Mouse (Mus musculus): ENCODE measurements around the gene Sacm1l.

Gene Sacm1l

DNA sequence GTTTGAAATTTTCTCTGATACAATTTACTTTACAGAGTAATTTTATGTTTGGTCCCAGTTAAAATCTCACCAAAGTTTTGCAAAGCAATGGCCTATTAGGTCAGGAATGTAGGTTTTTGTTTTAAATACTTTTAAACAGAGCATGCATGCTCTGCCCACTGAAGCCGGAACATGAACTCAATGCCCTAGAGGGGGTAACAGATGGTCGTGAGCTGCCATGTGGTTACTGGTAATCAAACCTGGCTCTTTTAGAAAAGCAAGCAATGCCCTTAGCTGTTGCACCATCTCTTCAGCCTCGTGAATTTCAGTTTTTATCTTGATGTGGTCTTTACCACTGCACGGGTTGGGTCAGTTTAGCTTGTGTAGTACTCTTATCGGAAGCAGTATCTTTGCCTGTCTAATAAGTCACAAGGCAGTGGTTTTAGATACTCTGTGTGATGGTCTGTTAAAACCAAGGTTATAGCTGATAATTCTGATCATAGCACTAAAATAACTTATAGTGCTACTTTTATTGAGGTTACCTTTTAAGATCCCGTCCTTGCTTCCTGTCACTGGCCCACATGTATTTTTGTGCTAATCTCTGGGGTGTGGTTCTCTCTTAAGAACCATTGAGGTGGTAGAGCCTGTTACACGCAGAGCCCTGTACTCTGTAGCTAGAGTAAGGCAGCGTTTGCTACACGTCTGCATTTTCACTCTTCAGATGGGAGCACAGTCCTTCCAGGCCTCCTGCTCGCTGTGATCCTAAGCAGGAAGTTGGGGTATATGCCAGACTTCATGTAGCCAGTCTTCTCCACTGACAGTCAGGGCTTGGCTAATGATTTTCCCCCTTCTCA is 48.0 kb downstream of the Sacm1l start:
- no peak for DNase-seq (ENCODE audit: low spot score)

GRCm38 (mm10) chr9:123589240-123589910 is 59.8 kb downstream of the Sacm1l start:
- DNase-seq (ENCODE audit: low spot score), result no peak

GRCm38 (mm10) chr9:123595194-123595593 is 65.6 kb downstream of the Sacm1l start:
- DNase-seq (ENCODE audit: low spot score), result no peak

- no peak for DNase-seq (ENCODE audit: low spot score)
These were observed 67.4 kb downstream of the Sacm1l start for GRCm38 (mm10) chr9:123596910-123597309.

GRCm38 (mm10) chr9:123597376-123597775 is 67.8 kb downstream of the Sacm1l start:
- no peak for DNase-seq (ENCODE audit: low spot score)

DNA sequence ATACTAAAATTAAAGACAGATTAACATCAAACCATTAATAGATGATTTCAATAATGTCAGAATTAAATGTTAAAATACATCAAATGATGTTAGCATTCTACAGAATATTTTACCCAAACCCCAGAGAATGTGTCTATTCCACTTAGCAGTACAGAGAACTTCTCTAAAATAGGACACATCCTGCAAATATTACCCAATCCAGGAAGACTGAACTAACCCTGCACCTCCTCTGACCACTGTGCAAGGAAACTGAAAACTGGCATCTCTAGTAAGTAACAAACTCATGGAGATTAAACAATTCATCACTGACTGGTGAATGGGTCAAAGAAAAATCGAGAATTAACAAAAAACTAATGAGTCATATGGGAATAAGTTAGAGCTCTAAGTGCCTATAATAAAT is 72.0 kb downstream of the Sacm1l start:
- no peak for DNase-seq (ENCODE audit: low spot score)

DNA sequence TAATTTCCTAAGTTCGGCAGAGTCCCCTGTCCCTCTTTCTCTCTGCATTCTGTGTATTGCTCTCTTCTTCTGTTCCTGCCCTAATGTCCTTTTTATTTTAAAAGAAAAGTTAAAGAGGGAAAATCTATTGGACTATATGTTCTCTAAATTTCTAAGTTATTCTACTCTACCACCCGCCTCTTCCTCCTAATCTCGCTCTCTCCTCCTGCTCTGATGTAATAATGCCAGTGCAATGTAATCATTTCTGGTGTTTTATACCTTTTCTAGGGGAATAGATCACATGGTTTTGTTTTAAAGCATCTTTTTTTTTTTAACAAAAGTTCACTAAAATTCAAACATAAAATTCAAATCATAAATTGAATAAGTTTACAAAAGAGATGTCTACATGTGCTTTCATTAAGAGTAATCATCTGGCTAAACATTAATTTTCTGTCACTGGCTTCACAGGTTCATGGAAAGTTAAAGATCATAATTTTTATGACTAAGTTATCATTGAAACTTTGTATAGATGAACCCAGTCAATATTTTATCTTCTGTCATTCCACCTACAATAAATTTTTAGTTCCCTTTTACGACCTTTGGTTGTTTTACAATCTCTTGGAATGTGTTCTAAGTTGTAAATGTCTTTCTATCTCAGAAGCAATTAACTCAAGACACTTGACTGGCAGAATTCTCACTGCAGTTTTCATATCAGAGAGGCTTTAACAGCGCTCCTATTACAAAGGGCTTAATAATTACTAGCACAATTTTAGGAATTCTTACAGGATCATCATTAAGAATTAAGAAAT is 90.9 kb downstream of the Sacm1l start:
- DNase-seq (ENCODE audit: low spot score), result no peak

DNA sequence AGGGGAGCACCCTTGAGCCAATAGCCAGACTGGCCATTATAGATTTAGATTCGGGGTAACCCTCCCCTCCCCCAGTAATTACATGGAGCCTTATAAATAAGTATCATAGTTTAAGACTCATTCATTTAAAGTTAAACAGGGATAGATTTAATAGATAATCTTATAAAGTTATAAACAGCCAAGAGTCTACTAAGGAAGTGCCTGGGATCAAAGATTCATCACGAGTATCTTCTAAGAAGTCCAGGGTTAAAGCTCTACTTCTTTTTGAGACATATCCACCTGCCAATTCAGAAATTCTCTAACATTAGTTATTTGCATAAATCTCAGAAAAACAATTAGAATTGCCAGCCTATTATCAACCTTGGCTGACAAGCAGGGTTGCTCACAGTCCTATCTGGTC is 95.2 kb downstream of the Sacm1l start:
- DNase-seq (ENCODE audit: low spot score), result no peak

- DNase-seq (ENCODE audit: low spot score), result no peak
These were observed 96.3 kb downstream of the Sacm1l start for GRCm38 (mm10) chr9:123625821-123626220.

- DNase-seq (ENCODE audit: low spot score), result no peak
These were observed 102.1 kb downstream of the Sacm1l start for GRCm38 (mm10) chr9:123631666-123632065.

- DNase-seq (ENCODE audit: low spot score), result no peak
These were observed 102.7 kb downstream of the Sacm1l start, which contains the start of gene Slc6a20b for GRCm38 (mm10) chr9:123632281-123632680. Slc6a20b (minus strand) TSS chr9:123632565.

DNA sequence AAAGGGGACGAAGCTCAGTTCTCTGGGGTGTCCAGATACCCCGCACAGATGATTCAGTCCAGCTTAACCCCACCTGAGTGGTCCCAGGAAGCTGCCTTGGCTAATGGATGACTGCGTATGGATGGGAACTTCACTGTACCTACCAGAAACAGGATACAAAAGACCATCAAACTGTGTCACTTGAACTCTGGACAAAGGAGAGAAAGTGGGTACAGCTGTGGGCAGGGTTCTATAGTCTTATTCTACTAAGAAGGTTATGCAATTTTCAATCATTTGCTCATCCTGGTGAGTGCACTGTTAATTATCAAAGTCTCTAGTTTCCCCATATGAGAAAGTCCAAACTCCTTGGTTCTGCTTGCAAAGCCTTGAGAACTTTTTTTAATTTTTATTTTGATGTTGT is 103.4 kb downstream of the Sacm1l start:
- DNase-seq (ENCODE audit: low spot score), result no peak

GRCm38 (mm10) chr9:123636771-123637170 is 107.2 kb downstream of the Sacm1l start:
- DNase-seq (ENCODE audit: low spot score), result no peak

GRCm38 (mm10) chr9:123638231-123638630 is 108.7 kb downstream of the Sacm1l start:
- no peak for DNase-seq (ENCODE audit: low spot score)

- DNase-seq (ENCODE audit: low spot score), result no peak
These were observed 109.1 kb downstream of the Sacm1l start for GRCm38 (mm10) chr9:123638668-123639089.

- DNase-seq (ENCODE audit: low spot score), result no peak
These were observed 110.5 kb downstream of the Sacm1l start for GRCm38 (mm10) chr9:123640106-123640505.
